Mouse (Mus musculus) midbrain, embryonic 15.5 days (tissue): Measurements from ENCODE around the gene Ap1ar. TPM values are rescaled to one million over a fixed set of nuclear protein-coding genes. Genes with fewer than 3 reads are reported as not detected.
A peak's percentile ranks its signal among the peaks of the same experiment; 100 is the strongest.

Source experiments
- ATAC-seq: fragments of 200-750 bp; cut with Nextera tagmentation; replicated peaks from 2 replicates; pipeline ENCODE4 v1.8.0; 2017; ENCODE audit warnings: moderate TSS enrichment
- H3K27ac ChIP-seq: fragments of 300-500 bp; sonication (generic); 2 replicates; pipeline ENCODE4 v1.5.1; 2015; ENCODE audit warnings: mild to moderate bottlenecking, inconsistent platforms
- H3K27me3 ChIP-seq: fragments of 300-500 bp; sonication (generic); replicated peaks from 2 replicates; pipeline ENCODE4 v1.6.1; 2015; ENCODE audit warnings: inconsistent platforms
- H3K36me3 ChIP-seq: fragments of 300-500 bp; sonication (generic); replicated peaks from 2 replicates; pipeline ENCODE4 v1.6.1; 2015; ENCODE audit warnings: inconsistent platforms
- H3K4me1 ChIP-seq: fragments of 300-500 bp; sonication (generic); 2 replicates; pipeline ENCODE4 v1.6.1; 2015; ENCODE audit warnings: inconsistent platforms
- H3K4me2 ChIP-seq: fragments of 300-500 bp; sonication (generic); 2 replicates; pipeline ENCODE4 v1.6.1; 2015; ENCODE audit warnings: inconsistent platforms, mild to moderate bottlenecking, moderate library complexity
- H3K4me3 ChIP-seq: fragments of 300-500 bp; sonication (generic); 2 replicates; pipeline ENCODE4 v1.5.1; 2015; ENCODE audit warnings: mild to moderate bottlenecking, inconsistent platforms
- H3K9ac ChIP-seq: fragments of 300-500 bp; sonication (generic); 2 replicates; pipeline ENCODE4 v1.6.1; 2015; ENCODE audit warnings: mild to moderate bottlenecking, inconsistent platforms
- H3K9me3 ChIP-seq: fragments of 300-500 bp; sonication (generic); 2 replicates; pipeline ENCODE4 v1.6.1; 2016; ENCODE audit warnings: inconsistent platforms
- WGBS: fragments of 180-500 bp; shearing (Covaris S2); methylation state at CpG from one replicate; pipeline ENCODE4 v1.1.7; 2015; ENCODE audit warnings: mixed read lengths; 5-methylcytosine and 5-hydroxymethylcytosine counted together
- polyA plus RNA-seq: library from polyadenylated mRNA; unstranded; fragments of >200 nt; fragmentation: Nextera tagmentation; extraction: Ambion mirVana; gene quantifications from 2 replicates; pipeline ENCODE4 v1.2.1, GENCODE M21; 2015

Ap1ar gene
- polyA plus RNA-seq, 1 experiment from 2014 or later, result 100 TPM

- WGBS, result 95% methylated on average over 7 of the region's 7 CpGs
- Histone ChIP-seq H3K27ac (no peak overlapping the region), H3K36me3 (peaks cover 19% of the 10 kb centered on the region; the same call in 1 of the 2 replicates), H3K4me3 (no peak overlapping the region), H3K9ac (no peak overlapping the region), H3K27me3 (no peaks in the 10 kb centered on the region), H3K4me1 (no peaks in the 10 kb centered on the region), H3K9me3 (no peaks in the 10 kb centered on the region), H3K4me2 (no peak overlapping the region)
- no peak for ATAC-seq
Observed at GRCm38 (mm10) chr3:127809103-127809502, 28.2 kb downstream of the Ap1ar start.

- no peak overlapping the region for H3K9ac ChIP-seq
- no peak overlapping the region for H3K27ac ChIP-seq
- H3K4me2 ChIP-seq, result no peak overlapping the region
- H3K4me3 ChIP-seq, result no peak overlapping the region
- WGBS, result 40% methylated on average over 5 of the region's 5 CpGs
- H3K36me3 ChIP-seq, result peaks cover 19% of the 10 kb centered on the region; the same call in 1 of the 2 replicates
- no peak for ATAC-seq
- no peaks in the 10 kb centered on the region for H3K9me3 ChIP-seq
- no peaks in the 10 kb centered on the region for H3K27me3 ChIP-seq
- no peaks in the 10 kb centered on the region for H3K4me1 ChIP-seq
Observed at GRCm38 (mm10) chr3:127807846-127808245, 29.5 kb downstream of the Ap1ar start.

GRCm38 (mm10) chr3:127805991-127806390 lies 31.3 kb downstream of the Ap1ar start:
- no peaks in the 10 kb centered on the region for H3K4me1 ChIP-seq
- H3K27ac ChIP-seq, result no peak overlapping the region
- no peak overlapping the region for H3K4me3 ChIP-seq
- H3K9me3 ChIP-seq, result no peaks in the 10 kb centered on the region
- WGBS, result 93% methylated on average over 6 of the region's 6 CpGs
- ATAC-seq, result no peak
- peaks cover 19% of the 10 kb centered on the region; the same call in 1 of the 2 replicates for H3K36me3 ChIP-seq
- no peak overlapping the region for H3K9ac ChIP-seq
- H3K27me3 ChIP-seq, result no peaks in the 10 kb centered on the region
- no peak overlapping the region for H3K4me2 ChIP-seq

- H3K4me3 ChIP-seq, result no peak overlapping the region
- no peak overlapping the region for H3K27ac ChIP-seq
- H3K9ac ChIP-seq, result no peak overlapping the region
- H3K36me3 ChIP-seq, result peaks cover 16% of the 10 kb centered on the region; the same call in 1 of the 2 replicates
- 66% methylated on average over 12 of the region's 12 CpGs for WGBS
- no peaks in the 10 kb centered on the region for H3K27me3 ChIP-seq
- H3K4me1 ChIP-seq, result no peaks in the 10 kb centered on the region
- no peak overlapping the region for H3K4me2 ChIP-seq
- peak; percentile 45; the same call in 1 of the 2 replicates for ATAC-seq
- H3K9me3 ChIP-seq, result no peaks in the 10 kb centered on the region
Observed at GRCm38 (mm10) chr3:127805071-127805470, 32.3 kb downstream of the Ap1ar start.

- no peak for ATAC-seq
- Histone ChIP-seq H3K4me1 (no peaks in the 10 kb centered on the region), H3K9ac (no peak overlapping the region), H3K9me3 (no peaks in the 10 kb centered on the region), H3K4me2 (no peak overlapping the region), H3K27ac (no peak overlapping the region), H3K27me3 (no peaks in the 10 kb centered on the region), H3K36me3 (peaks cover 14% of the 10 kb centered on the region; the same call in 1 of the 2 replicates), H3K4me3 (no peak overlapping the region)
- 93% methylated on average over 4 of the region's 4 CpGs for WGBS
Observed at GRCm38 (mm10) chr3:127804439-127804838, 32.9 kb downstream of the Ap1ar start.

GRCm38 (mm10) chr3:127802814-127803213 lies 34.5 kb downstream of the Ap1ar start:
- ATAC-seq, result no peak
- H3K4me2 ChIP-seq, result no peak overlapping the region
- no peak overlapping the region for H3K4me3 ChIP-seq
- no peaks in the 10 kb centered on the region for H3K9me3 ChIP-seq
- no peaks in the 10 kb centered on the region for H3K27me3 ChIP-seq
- H3K27ac ChIP-seq, result no peak overlapping the region
- 54% methylated on average over 8 of the region's 8 CpGs for WGBS
- H3K4me1 ChIP-seq, result no peaks in the 10 kb centered on the region
- H3K9ac ChIP-seq, result no peak overlapping the region
- 0 out of 2 replicates have a peak, but pooled peaks cover 4% of the 10 kb centered on the region for H3K36me3 ChIP-seq

- ATAC-seq, result no peak
- H3K4me2 ChIP-seq, result no peak overlapping the region
- no peaks in the 10 kb centered on the region for H3K36me3 ChIP-seq
- no peaks in the 10 kb centered on the region for H3K4me1 ChIP-seq
- H3K9ac ChIP-seq, result no peak overlapping the region
- no peaks in the 10 kb centered on the region for H3K27me3 ChIP-seq
- H3K4me3 ChIP-seq, result no peak overlapping the region
- H3K27ac ChIP-seq, result no peak overlapping the region
- 94% methylated on average over 8 of the region's 8 CpGs for WGBS
- no peaks in the 10 kb centered on the region for H3K9me3 ChIP-seq
Observed at GRCm38 (mm10) chr3:127801162-127801561, 36.2 kb downstream of the Ap1ar start.

GRCm38 (mm10) chr3:127796271-127796670 lies 41.1 kb downstream of the Ap1ar start:
- H3K4me3 ChIP-seq, result no peak overlapping the region
- H3K4me1 ChIP-seq, result peaks cover under 1% of the 10 kb centered on the region
- no peaks in the 10 kb centered on the region for H3K9me3 ChIP-seq
- no peak overlapping the region for H3K9ac ChIP-seq
- H3K4me2 ChIP-seq, result no peak overlapping the region
- no peaks in the 10 kb centered on the region for H3K36me3 ChIP-seq
- 97% methylated on average over 7 of the region's 7 CpGs for WGBS
- no peak for ATAC-seq
- no peak overlapping the region for H3K27ac ChIP-seq
- H3K27me3 ChIP-seq, result peaks cover 8% of the 10 kb centered on the region

GRCm38 (mm10) chr3:127795762-127796161 lies 41.6 kb downstream of the Ap1ar start:
- H3K9ac ChIP-seq, result no peak overlapping the region
- ATAC-seq, result no peak
- H3K4me3 ChIP-seq, result no peak overlapping the region
- no peaks in the 10 kb centered on the region for H3K9me3 ChIP-seq
- H3K27me3 ChIP-seq, result peaks cover 9% of the 10 kb centered on the region
- 98% methylated on average over 3 of the region's 3 CpGs for WGBS
- H3K4me1 ChIP-seq, result peaks cover 6% of the 10 kb centered on the region
- H3K27ac ChIP-seq, result no peak overlapping the region
- H3K36me3 ChIP-seq, result no peaks in the 10 kb centered on the region
- H3K4me2 ChIP-seq, result no peak overlapping the region

- WGBS, result 73% methylated on average over 7 of the region's 7 CpGs
- no peak for ATAC-seq
- no peak overlapping the region for H3K27ac ChIP-seq
- no peak overlapping the region for H3K9ac ChIP-seq
- no peaks in the 10 kb centered on the region for H3K9me3 ChIP-seq
- no peak overlapping the region for H3K4me3 ChIP-seq
- H3K4me2 ChIP-seq, result no peak overlapping the region
- H3K27me3 ChIP-seq, result peaks cover 30% of the 10 kb centered on the region
- no peaks in the 10 kb centered on the region for H3K36me3 ChIP-seq
- peaks cover 20% of the 10 kb centered on the region for H3K4me1 ChIP-seq
Observed at GRCm38 (mm10) chr3:127793022-127793421, 44.3 kb downstream of the Ap1ar start.

- Histone ChIP-seq H3K4me1 (peaks cover 20% of the 10 kb centered on the region), H3K36me3 (no peaks in the 10 kb centered on the region), H3K9me3 (no peaks in the 10 kb centered on the region), H3K4me2 (0 out of 2 replicates have a peak overlapping the region, but pooled peaks have one; percentile 99), H3K27ac (no peak overlapping the region), H3K4me3 (no peak overlapping the region), H3K27me3 (peaks cover 37% of the 10 kb centered on the region), H3K9ac (no peak overlapping the region)
- no peak for ATAC-seq
- WGBS, result 66% methylated on average over 4 of the region's 4 CpGs
Observed at GRCm38 (mm10) chr3:127791595-127792561, 45.4 kb downstream of the Ap1ar start.

- Histone ChIP-seq H3K4me2 (peak overlapping the region; percentile 99), H3K9me3 (no peaks in the 10 kb centered on the region), H3K27ac (no peak overlapping the region), H3K4me1 (peaks cover 20% of the 10 kb centered on the region), H3K9ac (peak overlapping the region; percentile 51; the same call in 1 of the 2 replicates), H3K4me3 (peak overlapping the region; percentile 52), H3K36me3 (no peaks in the 10 kb centered on the region), H3K27me3 (peaks cover 39% of the 10 kb centered on the region)
- 1% methylated on average over 15 of the region's 15 CpGs for WGBS
- ATAC-seq, result no peak
Observed at GRCm38 (mm10) chr3:127791056-127791483, 46.3 kb downstream of the Ap1ar start.
